ENCODE assay signal across 8 mouse cellular contexts in genomic region chr11:22981984-22982757, GRCm38 (mm10). TPM values are rescaled to one million over a fixed set of nuclear protein-coding genes. Genes with fewer than 3 reads are reported as not detected.
DNase-seq lines count a peak whose midpoint lies in the region; ATAC-seq and TF ChIP-seq lines count a peak whose summit lies in the region.

Gene Gm28048, minus strand, starts transcription at chr11:22982090.
Gene Commd1, minus strand, starts transcription at chr11:22982382.

- peak; percentile 97 for ATAC-seq in kidney, embryonic 15.5 days (replicated peaks; ENCODE audit: low FRiP score)

- H3K9ac ChIP-seq in kidney, embryonic 15.5 days: peak within 1 kb of the TSS; percentile 55
- H3K9ac ChIP-seq in liver, adult 2 months (ENCODE audit: low read depth, low read length): peak within 1 kb of the TSS; percentile 88

- peak within 1 kb of the TSS; percentile 69 for H3K4me2 ChIP-seq in kidney, embryonic 15.5 days
- H3K4me2 ChIP-seq in myocyte (ENCODE audit: low read depth): peak within 1 kb of the TSS; percentile 74

- H3K4me1 ChIP-seq in bone marrow macrophage, adult 2 months (ENCODE audit: control insufficient read depth, insufficient read depth, low read length): peaks cover 18% of the 10 kb centered on the region
- peaks cover 2% of the 10 kb centered on the region; the same call in 1 of the 2 replicates for H3K4me1 ChIP-seq in embryonic fibroblast, embryonic 13.5 days (ENCODE audit: control insufficient read depth, insufficient read depth, low read length)
- peaks cover 10% of the 10 kb centered on the region for H3K4me1 ChIP-seq in heart, embryonic 10.5 days
- peaks cover 17% of the 10 kb centered on the region for H3K4me1 ChIP-seq in kidney, embryonic 15.5 days
- peaks cover 11% of the 10 kb centered on the region for H3K4me1 ChIP-seq in liver, adult 2 months (ENCODE audit: control insufficient read depth, insufficient read depth, low read length)

- peaks cover 18% of the 10 kb centered on the region for H3K36me3 ChIP-seq in heart, embryonic 10.5 days
- peaks cover 22% of the 10 kb centered on the region for H3K36me3 ChIP-seq in kidney, embryonic 15.5 days
- H3K36me3 ChIP-seq in liver, adult 2 months (ENCODE audit: control insufficient read depth, insufficient read depth, low read length): peaks cover 3% of the 10 kb centered on the region
- H3K36me3 ChIP-seq in myocyte (ENCODE audit: control insufficient read depth, insufficient read depth): no peaks in the 10 kb centered on the region
- H3K36me3 ChIP-seq in splenic B cell, adult 2 months (ENCODE audit: control insufficient read depth, insufficient read depth, low read length, poor library complexity, severe bottlenecking): peaks cover 3% of the 10 kb centered on the region; the same call in 1 of the 2 replicates

- TF ChIP-seq CTCF in bone marrow macrophage, adult 2 months (IDR thresholded peaks at IDR 0.05; ENCODE audit: low read depth, low read length): no peak
- TF ChIP-seq CTCF in embryonic fibroblast, embryonic 13.5 days (IDR thresholded peaks at IDR 0.05; ENCODE audit: borderline replicate concordance, insufficient read depth, low read length): peak; percentile 22; the same call in 1 of the 2 replicates
- TF ChIP-seq CTCF in liver, adult 2 months (IDR thresholded peaks at IDR 0.05; ENCODE audit: low read depth, low read length): peak; percentile 74

- H3ac ChIP-seq in myocyte (ENCODE audit: control insufficient read depth, insufficient read length): peak within 1 kb of the TSS; percentile 46

- DNase-seq in A20 (ENCODE audit: low read depth, low spot score): peak; percentile 96
- peak; percentile 95 for DNase-seq in heart, embryonic 10.5 days (ENCODE audit: low spot score)
- DNase-seq in liver, adult 2 months (ENCODE audit: extremely low read depth, low read depth, low spot score): peak; percentile 87
- DNase-seq in splenic B cell, adult 2 months (ENCODE audit: low read depth, low spot score): peak; percentile 96

- TF ChIP-seq POLR2A in bone marrow macrophage, adult 2 months (IDR thresholded peaks at IDR 0.05; ENCODE audit: borderline replicate concordance, low read depth, low read length): no peak
- peak; percentile 88 for TF ChIP-seq POLR2A in embryonic fibroblast, embryonic 13.5 days (IDR thresholded peaks at IDR 0.05; ENCODE audit: low read depth, low read length)
- peak; percentile 77 for TF ChIP-seq POLR2A in liver, adult 2 months (IDR thresholded peaks at IDR 0.05; ENCODE audit: extremely low read depth, insufficient read depth, low read length)
- TF ChIP-seq POLR2A in myocyte (IDR thresholded peaks at IDR 0.05; ENCODE audit: insufficient read length, low read depth): peak; percentile 89

- WGBS in heart, embryonic 10.5 days: 3% methylated on average over 42 of the region's 42 CpGs
- WGBS in kidney, embryonic 15.5 days: 3% methylated on average over 42 of the region's 42 CpGs
- 3% methylated on average over 42 of the region's 42 CpGs for WGBS in liver, adult 2 months

- no peaks in the 10 kb centered on the region for H3K9me3 ChIP-seq in heart, embryonic 10.5 days
- H3K9me3 ChIP-seq in kidney, embryonic 15.5 days (replicated peaks): no peaks in the 10 kb centered on the region

- H3K27me3 ChIP-seq in heart, embryonic 10.5 days (ENCODE audit: insufficient read depth, poor library complexity, severe bottlenecking): no peaks in the 10 kb centered on the region
- no peaks in the 10 kb centered on the region for H3K27me3 ChIP-seq in kidney, embryonic 15.5 days
- no peaks in the 10 kb centered on the region for H3K27me3 ChIP-seq in liver, adult 2 months (ENCODE audit: control insufficient read depth, insufficient read depth, low read length)
- no peaks in the 10 kb centered on the region for H3K27me3 ChIP-seq in myocyte (ENCODE audit: control insufficient read depth, insufficient read depth, insufficient read length)
- no peaks in the 10 kb centered on the region for H3K27me3 ChIP-seq in splenic B cell, adult 2 months (ENCODE audit: control insufficient read depth, insufficient read depth, low read length, poor library complexity, severe bottlenecking)

- H3K27ac ChIP-seq in bone marrow macrophage, adult 2 months (ENCODE audit: insufficient read depth, low read depth, low read length): peak within 1 kb of the TSS; percentile 86
- H3K27ac ChIP-seq in embryonic fibroblast, embryonic 13.5 days (ENCODE audit: insufficient read depth, low read length): peak within 1 kb of the TSS; percentile 83
- peak within 1 kb of the TSS; percentile 95 for H3K27ac ChIP-seq in heart, embryonic 10.5 days
- peak within 1 kb of the TSS; percentile 99 for H3K27ac ChIP-seq in kidney, embryonic 15.5 days
- H3K27ac ChIP-seq in liver, adult 2 months (replicated peaks; ENCODE audit: insufficient read depth, low read depth, low read length): peak within 1 kb of the TSS; percentile 89

- peak within 1 kb of the TSS; percentile 69 for H3K4me3 ChIP-seq in bone marrow macrophage, adult 2 months (ENCODE audit: insufficient read depth, low read length)
- H3K4me3 ChIP-seq in embryonic fibroblast, embryonic 13.5 days (ENCODE audit: insufficient read depth, low read length): peak within 1 kb of the TSS; percentile 86
- H3K4me3 ChIP-seq in heart, embryonic 10.5 days: peak within 1 kb of the TSS; percentile 74
- H3K4me3 ChIP-seq in kidney, embryonic 15.5 days (replicated peaks): peak within 1 kb of the TSS; percentile 70
- H3K4me3 ChIP-seq in liver, adult 2 months (ENCODE audit: insufficient read depth, low read depth, low read length): peak within 1 kb of the TSS; percentile 87
- peak within 1 kb of the TSS; percentile 86 for H3K4me3 ChIP-seq in myocyte

- H3K79me2 ChIP-seq in liver, adult 2 months (ENCODE audit: control insufficient read depth, insufficient read depth, low read length): peaks cover 12% of the 10 kb centered on the region; the same call in 1 of the 2 replicates
- peaks cover 44% of the 10 kb centered on the region for H3K79me2 ChIP-seq in myocyte (ENCODE audit: control insufficient read depth, insufficient read depth)

TF ChIP-seq in myocyte, 11 proteins besides CTCF, POLR2A, EP300 and RAD21:
- no peak for TF ChIP-seq USF1 (IDR thresholded peaks at IDR 0.05; ENCODE audit: low read depth)
- TF ChIP-seq REST (IDR thresholded peaks at IDR 0.05; ENCODE audit: insufficient read depth, insufficient read length): no peak
- peak in 1 of 3 experiments; percentile 36 for TF ChIP-seq MYOG (IDR thresholded peaks at IDR 0.05; ENCODE audit: control insufficient read depth in 1 of 3, insufficient read depth in 1 of 3, insufficient read length in 2 of 3, low read depth in 2 of 3)
- TF ChIP-seq MAX (IDR thresholded peaks at IDR 0.05; ENCODE audit: low read depth): no peak
- peak; percentile 92 for TF ChIP-seq POLR2AphosphoS2 (IDR thresholded peaks at IDR 0.05; ENCODE audit: insufficient read length, low read depth)
- no peak for TF ChIP-seq CEBPB (IDR thresholded peaks at IDR 0.05; ENCODE audit: insufficient read depth, poor library complexity, severe bottlenecking)
TF ChIP-seq in myocyte: peak in this region for 2.

RNA-seq across cellular contexts. Expression of gene Gm28048, which starts in this region (rescaled TPM):
- 56.5 and 58.5 TPM in 2 replicates for polyA plus RNA-seq in bone marrow macrophage, adult 2 months (2012; ENCODE audit: insufficient read depth, insufficient read length, missing spikeins)
- 14.0 and 14.1 TPM in 2 replicates for polyA plus RNA-seq in embryonic fibroblast, embryonic 13.5 days (2011; ENCODE audit: insufficient read length, low read depth, missing spikeins)
- polyA plus RNA-seq in heart, embryonic 10.5 days (2016; fragmentation: Nextera tagmentation; extraction: Ambion mirVana): 8.3 and 8.4 TPM in 2 replicates
- 19.3 and 21.6 TPM in 2 replicates for polyA plus RNA-seq in kidney, embryonic 15.5 days (2015; fragmentation: Nextera tagmentation; extraction: Ambion mirVana)
- total RNA-seq in liver, adult 2 months (2014; rRNA removed): 12.4 and 13.0 TPM in 2 replicates
- not detected in 2 replicates for polyA plus RNA-seq in liver, adult 2 months (2012; rRNA removed)
- 1.9 TPM for polyA plus RNA-seq in myocyte (2012; fragmentation: generic; extraction: Trizol)

RNA-seq across cellular contexts. Expression of gene Commd1, which starts in this region (rescaled TPM):
- 72.7 and 85.7 TPM in 2 replicates for polyA plus RNA-seq in bone marrow macrophage, adult 2 months (2012; ENCODE audit: insufficient read depth, insufficient read length, missing spikeins)
- polyA plus RNA-seq in embryonic fibroblast, embryonic 13.5 days (2011; ENCODE audit: insufficient read length, low read depth, missing spikeins): 88.3 and 102 TPM in 2 replicates
- 331 and 363 TPM in 2 replicates for polyA plus RNA-seq in heart, embryonic 10.5 days (2016; fragmentation: Nextera tagmentation; extraction: Ambion mirVana)
- 382 and 415 TPM in 2 replicates for polyA plus RNA-seq in kidney, embryonic 15.5 days (2015; fragmentation: Nextera tagmentation; extraction: Ambion mirVana)
- 42.4 and 53.5 TPM in 2 replicates for total RNA-seq in liver, adult 2 months (2014; rRNA removed)
- 15.9 and 18.5 TPM in 2 replicates for polyA plus RNA-seq in liver, adult 2 months (2012; rRNA removed)
- 174 TPM for polyA plus RNA-seq in myocyte (2012; fragmentation: generic; extraction: Trizol)

Comparison
In these comparisons a context has a peak if more than half of its experiments do, and no peak if none do; other contexts are left out.
1. Peak in every context shown above with its lines: DNase-seq, ATAC-seq, H3K4me3 ChIP-seq and H3K27ac ChIP-seq.